Mouse (Mus musculus) layer of hippocampus, adult 11-12 months (tissue): Measurements from ENCODE around the gene Adcy5.

ENCODE experiments used
- DNase-seq: peaks from one replicate; pipeline ENCODE4 v3.0.0; 2022; ENCODE audit warnings: low spot score

The Adcy5 gene

DNA sequence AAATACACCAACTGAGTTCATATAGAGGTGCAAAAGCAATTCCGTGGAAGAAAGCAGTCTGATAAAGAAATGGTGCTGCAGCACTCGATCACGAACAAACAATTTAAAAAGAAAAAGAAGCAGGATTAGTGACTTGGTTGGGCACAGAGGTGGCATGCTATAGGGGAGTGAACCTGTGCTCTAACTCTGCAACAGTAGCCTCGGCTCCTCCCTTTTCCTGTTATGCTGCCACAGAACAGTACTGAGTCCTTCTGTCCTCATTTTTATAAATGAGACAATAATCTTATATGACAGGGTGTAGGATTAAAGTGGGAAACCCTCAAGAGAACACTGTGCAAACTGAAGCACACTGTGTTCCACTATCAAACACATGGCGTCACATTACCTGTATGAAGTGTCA lies 162.8 kb downstream of the Adcy5 start:
- no peak for DNase-seq

DNA sequence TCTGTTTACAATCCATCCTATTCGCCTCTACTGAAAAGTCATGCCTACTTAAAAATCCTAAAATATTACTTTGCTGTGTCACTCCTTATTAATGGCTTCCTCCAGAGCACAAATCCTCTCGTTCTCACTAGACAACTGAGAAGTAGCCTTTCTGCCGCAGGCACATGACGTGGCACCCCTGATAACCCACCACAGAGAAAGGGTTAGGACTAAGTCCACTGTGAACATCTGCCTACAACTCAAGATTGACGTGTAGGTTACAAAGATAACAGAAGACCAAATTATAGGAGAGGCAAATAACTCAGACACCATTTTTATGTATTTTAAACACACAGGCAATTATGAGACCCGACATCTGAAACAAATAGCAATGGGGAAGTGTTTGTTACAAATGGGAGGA lies 163.7 kb downstream of the Adcy5 start:
- no peak for DNase-seq

DNA sequence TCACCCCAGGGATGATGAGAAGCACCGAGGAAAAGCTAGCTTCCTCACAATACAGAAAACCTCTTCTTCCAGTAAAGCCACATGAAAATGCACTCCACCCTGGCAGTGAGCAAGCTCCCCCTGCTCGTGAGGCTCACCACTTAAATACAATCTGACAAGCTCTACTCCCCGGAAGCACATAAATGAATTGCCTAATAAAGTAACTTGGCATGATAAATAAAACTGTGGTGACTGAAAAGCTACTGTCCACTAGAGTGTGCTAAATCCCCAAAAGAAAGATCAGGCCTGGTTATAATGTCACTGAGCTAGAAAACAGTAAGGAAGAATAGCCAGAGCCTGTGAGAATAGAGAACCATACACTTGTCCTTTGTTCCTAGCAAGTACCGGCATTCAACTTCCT lies 164.7 kb downstream of the Adcy5 start:
- peak; percentile 46 for DNase-seq

DNA sequence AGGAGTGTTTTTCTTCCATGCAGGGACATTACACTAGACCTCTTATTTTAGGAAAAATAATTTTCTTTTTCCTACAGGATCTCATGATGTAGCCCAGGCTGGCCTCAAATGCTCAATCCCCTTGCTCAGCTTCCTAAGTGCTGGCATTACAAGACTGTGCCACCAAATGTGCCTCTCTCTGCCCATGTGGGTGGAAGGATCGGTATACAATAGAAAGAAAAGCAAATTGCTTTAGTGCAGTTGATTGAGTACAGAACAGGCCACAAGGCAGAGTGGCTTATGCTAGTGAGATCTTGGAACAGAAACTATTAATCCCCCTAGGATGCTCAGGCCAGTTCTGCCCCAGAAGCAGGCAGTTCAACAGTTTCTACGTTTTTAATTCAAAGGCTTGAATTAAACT lies 165.1 kb downstream of the Adcy5 start:
- DNase-seq: no peak

DNA sequence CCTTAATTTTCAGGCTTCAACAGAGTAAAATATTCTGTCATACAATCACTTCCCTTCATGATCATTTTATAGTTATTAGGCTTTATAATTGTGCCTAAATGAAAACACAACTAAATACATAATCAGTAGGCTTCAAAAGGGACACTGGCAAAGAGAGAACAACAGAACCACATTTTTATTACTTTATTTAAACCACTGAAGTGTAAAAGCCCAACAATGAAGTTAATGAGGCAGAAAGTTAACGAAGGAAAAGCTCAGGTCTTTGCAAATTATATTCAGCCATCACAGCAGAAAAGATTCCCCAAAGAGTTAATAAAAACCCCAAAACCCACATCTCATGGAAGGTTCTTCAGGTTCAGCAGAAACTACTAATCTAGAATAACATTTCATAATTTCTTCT lies 175.8 kb downstream of the Adcy5 start:
- DNase-seq: no peak
